Mouse (Mus musculus): ENCODE results near the gene 4930539E08Rik. TPM values are rescaled to one million over a fixed set of nuclear protein-coding genes. Genes with fewer than 3 reads are reported as not detected.

Gene 4930539E08Rik
- total RNA-seq, 2 experiments from 2014 or later = 3.0 to 6.7 TPM

GRCm38 (mm10) chr17:28898249-28898648, 16.9 kb downstream of the 4930539E08Rik start:
- intact Hi-C loops (cut with DNase I) = no loop called here
- no peak for DNase-seq

GRCm38 (mm10) chr17:28897817-28898216, 17.3 kb downstream of the 4930539E08Rik start:
- DNase-seq = no peak
- intact Hi-C loops (cut with DNase I) = no loop called here

- no peak for DNase-seq
- intact Hi-C loops (cut with DNase I) = no loop called here
These were observed 18.9 kb downstream of the 4930539E08Rik start for GRCm38 (mm10) chr17:28896095-28896780.

- intact Hi-C loops (cut with DNase I) = no loop called here
- DNase-seq = no peak
These were observed 19.8 kb downstream of the 4930539E08Rik start for GRCm38 (mm10) chr17:28895217-28895875.

- no peak for DNase-seq
These were observed 20.9 kb downstream of the 4930539E08Rik start for GRCm38 (mm10) chr17:28894050-28894767.

GRCm38 (mm10) chr17:28886266-28886665, 28.9 kb downstream of the 4930539E08Rik start:
- DNase-seq = no peak
- intact Hi-C loops (cut with DNase I) = no loop called here

More at GRCm38 (mm10) chr17:28894050-28894767, 20.9 kb downstream of the 4930539E08Rik start:
- intact Hi-C loops (cut with DNase I) = no loop called here

- no peak for DNase-seq
- intact Hi-C loops (cut with DNase I) = no loop called here
These were observed 29.9 kb downstream of the 4930539E08Rik start for GRCm38 (mm10) chr17:28885231-28885630.

- no peak for DNase-seq
- intact Hi-C loops (cut with DNase I) = loop anchor here (5.0 kb wide), 1 partner anchor 43 kb away; no protein-coding TSS in a partner anchor
These were observed 31.1 kb downstream of the 4930539E08Rik start for GRCm38 (mm10) chr17:28883941-28884516.

GRCm38 (mm10) chr17:28882810-28883209, 32.3 kb downstream of the 4930539E08Rik start:
- intact Hi-C loops (cut with DNase I) = loop anchor here (5.0 kb wide), 1 partner anchor 44 kb away; no protein-coding TSS in a partner anchor

GRCm38 (mm10) chr17:28882316-28882715, 32.8 kb downstream of the 4930539E08Rik start:
- DNase-seq = peak; percentile 67
- intact Hi-C loops (cut with DNase I) = loop anchor here (5.0 kb wide), 1 partner anchor 45 kb away; no protein-coding TSS in a partner anchor

More at GRCm38 (mm10) chr17:28882810-28883209, 32.3 kb downstream of the 4930539E08Rik start:
- DNase-seq = no peak

GRCm38 (mm10) chr17:28879931-28880391, 35.2 kb downstream of the 4930539E08Rik start:
- intact Hi-C loops (cut with DNase I) = loop anchor here (5.0 kb wide), 1 partner anchor 47 kb away; no protein-coding TSS in a partner anchor
- peak; percentile 86 for DNase-seq

- intact Hi-C loops (cut with DNase I) = no loop called here
- peak; percentile 49 for DNase-seq
These were observed 38.3 kb downstream of the 4930539E08Rik start for GRCm38 (mm10) chr17:28876821-28877220.

GRCm38 (mm10) chr17:28876331-28876730, 38.8 kb downstream of the 4930539E08Rik start:
- intact Hi-C loops (cut with DNase I) = no loop called here
- no peak for DNase-seq

GRCm38 (mm10) chr17:28875316-28875715, 39.8 kb downstream of the 4930539E08Rik start:
- intact Hi-C loops (cut with DNase I) = no loop called here
- peak; percentile 49 for DNase-seq

- DNase-seq = peak; percentile 45
- intact Hi-C loops (cut with DNase I) = no loop called here
These were observed 40.3 kb downstream of the 4930539E08Rik start for GRCm38 (mm10) chr17:28874825-28875224.

- intact Hi-C loops (cut with DNase I) = no loop called here
- DNase-seq = no peak
These were observed 40.9 kb downstream of the 4930539E08Rik start for GRCm38 (mm10) chr17:28874216-28874615.

- no peak for DNase-seq
- intact Hi-C loops (cut with DNase I) = no loop called here
These were observed 42.8 kb downstream of the 4930539E08Rik start for GRCm38 (mm10) chr17:28872322-28872721.

GRCm38 (mm10) chr17:28871831-28872230, 43.3 kb downstream of the 4930539E08Rik start:
- DNase-seq = no peak
- intact Hi-C loops (cut with DNase I) = no loop called here

- intact Hi-C loops (cut with DNase I) = no loop called here
- DNase-seq = no peak
These were observed 44.7 kb downstream of the 4930539E08Rik start for GRCm38 (mm10) chr17:28870435-28870834.

GRCm38 (mm10) chr17:28869412-28870110, 45.6 kb downstream of the 4930539E08Rik start:
- intact Hi-C loops (cut with DNase I) = no loop called here
- DNase-seq = no peak
